Mouse (Mus musculus) G1E (cell line): Measurements from ENCODE around the gene Lhx4. TPM values are rescaled to one million over a fixed set of nuclear protein-coding genes. Genes with fewer than 3 reads are reported as not detected.

ENCODE experiments used
- ATAC-seq: 2 replicates; pipeline ENCODE4 v1.8.0; 2016; ENCODE audit warnings: mild to moderate bottlenecking; ENCODE audit not compliant: insufficient number of reproducible peaks, poor library complexity, low FRiP score, severe bottlenecking; ENCODE audit errors: extremely low read depth
- DNase-seq: peaks from one replicate; pipeline ENCODE4 v3.0.0; 2012; ENCODE audit warnings: low spot score
- H3K27me3 ChIP-seq: 2 replicates; pipeline ENCODE4 v1.6.1; 2012; ENCODE audit warnings: mild to moderate bottlenecking, low read length, inconsistent platforms; ENCODE audit not compliant: insufficient read depth
- H3K36me3 ChIP-seq: replicated peaks from 2 replicates; pipeline ENCODE3; 2012; ENCODE audit warnings: mild to moderate bottlenecking, inconsistent platforms
- H3K4me1 ChIP-seq: 2 replicates; pipeline ENCODE4 v1.6.1; 2012; ENCODE audit warnings: low read depth, low read length, inconsistent platforms, mixed read lengths; ENCODE audit not compliant: insufficient read depth
- H3K4me3 ChIP-seq: 2 replicates; pipeline ENCODE4 v1.5.1; 2012; ENCODE audit warnings: low read depth, mild to moderate bottlenecking, inconsistent platforms, low read length, moderate library complexity, mixed read lengths
- H3K9me3 ChIP-seq: replicated peaks from 2 replicates; pipeline ENCODE4 v1.6.1; 2012; ENCODE audit warnings: inconsistent platforms
- CTCF ChIP-seq: IDR thresholded peaks from 2 replicates; pipeline ENCODE4 v1.5.1; 2012; ENCODE audit warnings: low read depth, low read length, inconsistent platforms, mixed read lengths
- GATA1 ChIP-seq: IDR thresholded peaks from 2 replicates; pipeline ENCODE4 v1.6.1; 2012; ENCODE audit warnings: borderline replicate concordance, low read length, inconsistent platforms, mixed read lengths
- GATA2 ChIP-seq: IDR thresholded peaks from 2 replicates; pipeline ENCODE4 v1.6.1; 2012; ENCODE audit warnings: low read depth, low read length, inconsistent platforms, borderline replicate concordance
- POLR2AphosphoS5 ChIP-seq: IDR thresholded peaks from 2 replicates; pipeline ENCODE4 v1.6.1; 2012; ENCODE audit warnings: low read depth, low read length, inconsistent platforms; ENCODE audit not compliant: insufficient replicate concordance
- TAL1 ChIP-seq: conservative IDR thresholded peaks from 2 replicates; pipeline ENCODE4 v1.6.1; 2012; ENCODE audit warnings: low read depth, low read length, inconsistent platforms, mixed read lengths
- polyA plus RNA-seq: library from polyadenylated mRNA; stranded (reverse); fragments of >175 nt; gene quantifications from 2 replicates; pipeline ENCODE4 v1.2.3, GENCODE M21; 2012
- total RNA-seq, 2 experiments: library from RNA; stranded (forward) in 1 of 2; stranded (reverse) in 1 of 2; fragments of 200-1000 nt in 1 of 2; fragments of >200 nt in 1 of 2; fragmentation: Nextera tagmentation in 1 of 2; gene quantifications; 2 replicates each; pipeline ENCODE4 v1.2.3; 2014 to 2017

The Lhx4 gene
- total and polyA plus RNA-seq, 3 experiments: 0.11 TPM; not detected in 2

GRCm38 (mm10) chr1:155675570-155675969 lies 75.9 kb downstream of the Lhx4 start:
- no peak for TF ChIP-seq GATA1
- no peak for TF ChIP-seq TAL1
- no peak for TF ChIP-seq POLR2AphosphoS5
- no peak for TF ChIP-seq CTCF
- TF ChIP-seq GATA2: no peak
- DNase-seq (no peak), ATAC-seq (no peak)
- Histone ChIP-seq H3K4me3 (no peak overlapping the region), H3K27me3 (no peaks in the 10 kb centered on the region), H3K36me3 (peaks cover 35% of the 10 kb centered on the region), H3K9me3 (no peaks in the 10 kb centered on the region), H3K4me1 (no peaks in the 10 kb centered on the region)

- Histone ChIP-seq H3K27me3 (no peaks in the 10 kb centered on the region), H3K4me1 (peaks cover 5% of the 10 kb centered on the region; the same call in 1 of the 2 replicates), H3K36me3 (peaks cover 8% of the 10 kb centered on the region), H3K4me3 (no peak overlapping the region), H3K9me3 (no peaks in the 10 kb centered on the region)
- no peak for TF ChIP-seq GATA2
- TF ChIP-seq CTCF: no peak
- no peak for TF ChIP-seq TAL1
- TF ChIP-seq POLR2AphosphoS5: no peak
- TF ChIP-seq GATA1: no peak
- ATAC-seq (no peak), DNase-seq (no peak)
Observed at GRCm38 (mm10) chr1:155663994-155664393, 87.5 kb downstream of the Lhx4 start.

- no peaks in the 10 kb centered on the region for H3K27me3 ChIP-seq
- TF ChIP-seq CTCF: no peak
- no peak for TF ChIP-seq GATA2
- no peak for TF ChIP-seq TAL1
- no peak for TF ChIP-seq GATA1
- TF ChIP-seq POLR2AphosphoS5: no peak
- DNase-seq (no peak), ATAC-seq (no peak)
- H3K4me1 ChIP-seq: no peaks in the 10 kb centered on the region
- H3K4me3 ChIP-seq: no peak overlapping the region
- H3K36me3 ChIP-seq: peaks cover 23% of the 10 kb centered on the region
- H3K9me3 ChIP-seq: no peaks in the 10 kb centered on the region
Observed at GRCm38 (mm10) chr1:155656321-155656720, 95.2 kb downstream of the Lhx4 start.

- no peak for ATAC-seq
- no peak overlapping the region for H3K4me3 ChIP-seq
Observed at GRCm38 (mm10) chr1:155654961-155655360, 96.5 kb downstream of the Lhx4 start.

DNA sequence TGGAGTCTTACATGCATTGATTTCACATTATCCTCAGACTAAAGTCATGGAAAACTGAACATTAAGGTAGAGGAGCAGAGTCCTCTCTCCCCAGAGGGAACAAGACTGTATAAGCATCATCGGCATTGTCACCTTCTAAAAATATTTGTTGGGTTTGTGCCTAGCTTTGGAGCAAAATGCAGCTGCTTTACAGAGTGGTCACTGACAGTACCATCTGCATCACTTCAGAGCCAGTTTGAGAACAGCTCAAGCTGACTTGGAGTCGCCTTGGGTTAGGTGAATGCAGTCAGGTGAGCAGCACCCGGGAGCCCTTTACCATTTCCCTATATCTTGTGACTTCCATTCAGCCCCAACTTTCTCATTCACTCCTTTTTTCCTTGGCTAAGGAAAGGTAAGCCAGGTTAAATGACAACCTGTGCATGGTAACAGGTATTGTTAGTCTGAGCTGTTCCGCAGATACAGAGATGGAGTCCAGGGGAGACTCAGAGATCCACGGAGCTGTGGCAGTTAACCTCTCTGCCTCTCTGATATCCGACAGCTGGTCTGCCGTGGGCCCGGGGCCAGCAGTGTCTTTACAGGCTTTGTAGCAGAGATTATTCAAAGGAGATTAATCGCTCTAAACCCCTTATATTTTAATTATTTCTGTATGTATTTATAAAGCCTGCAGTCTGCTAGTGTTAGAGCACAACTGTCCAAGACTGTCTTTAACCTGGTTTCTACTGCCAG lies 101.2 kb downstream of the Lhx4 start:
- DNase-seq: no peak
- peaks cover 37% of the 10 kb centered on the region for H3K36me3 ChIP-seq
- H3K4me1 ChIP-seq: no peaks in the 10 kb centered on the region
- no peak overlapping the region for H3K4me3 ChIP-seq
- no peaks in the 10 kb centered on the region for H3K9me3 ChIP-seq
- TF ChIP-seq CTCF (no peak), GATA1 (no peak), GATA2 (no peak), POLR2AphosphoS5 (no peak), TAL1 (no peak)
- no peaks in the 10 kb centered on the region for H3K27me3 ChIP-seq
- ATAC-seq: no peak

More at GRCm38 (mm10) chr1:155654961-155655360, 96.5 kb downstream of the Lhx4 start:
- Histone ChIP-seq H3K27me3 (no peaks in the 10 kb centered on the region), H3K4me1 (no peaks in the 10 kb centered on the region), H3K9me3 (no peaks in the 10 kb centered on the region), H3K36me3 (peaks cover 28% of the 10 kb centered on the region)
- no peak for DNase-seq
- TF ChIP-seq TAL1 (no peak), GATA2 (no peak), GATA1 (no peak), CTCF (no peak), POLR2AphosphoS5 (no peak)

Other genes with a start within 250 kb of the Lhx4 start
- gene Acbd6, start 193.6 kb downstream of the Lhx4 start, total RNA-seq (2014; fragmentation: Nextera tagmentation): 74.8 and 86.7 TPM in 2 replicates
- gene Acbd6, start 193.6 kb downstream of the Lhx4 start, total RNA-seq (2017): 47.0 and 74.8 TPM in 2 replicates
- gene Acbd6, start 193.6 kb downstream of the Lhx4 start, polyA plus RNA-seq: 445 and 569 TPM in 2 replicates
- gene Qsox1, start 61.2 kb upstream of the Lhx4 start, total RNA-seq (2014; fragmentation: Nextera tagmentation): 4.6 and 6.5 TPM in 2 replicates
- 1.8 and 2.3 TPM in 2 replicates for gene Qsox1, start 61.2 kb upstream of the Lhx4 start, total RNA-seq (2017)
- 2.0 TPM in 2 replicates for gene Qsox1, start 61.2 kb upstream of the Lhx4 start, polyA plus RNA-seq
- 82.8 and 98.2 TPM in 2 replicates for gene Cep350, start 221.6 kb upstream of the Lhx4 start, total RNA-seq (2014; fragmentation: Nextera tagmentation)
- 35.5 and 41.6 TPM in 2 replicates for gene Cep350, start 221.6 kb upstream of the Lhx4 start, total RNA-seq (2017)
- gene Cep350, start 221.6 kb upstream of the Lhx4 start, polyA plus RNA-seq: 2.3 and 3.3 TPM in 2 replicates